Comparison of ENCODE assay signal across 7 mouse cellular contexts in genomic region chr10:44003551-44004151, GRCm38 (mm10).
DNase-seq lines count a peak whose midpoint lies in the region; ATAC-seq and TF ChIP-seq lines count a peak whose summit lies in the region.

No protein-coding gene starts in this region.

- H3K27me3 ChIP-seq in hindbrain, postnatal 0 days (ENCODE audit: insufficient read depth, low read length) = peaks cover 48% of the 10 kb centered on the region
- H3K27me3 ChIP-seq in liver, embryonic 13.5 days = peaks cover 83% of the 10 kb centered on the region
- H3K27me3 ChIP-seq in myocyte (ENCODE audit: control insufficient read depth, insufficient read depth, insufficient read length) = no peaks in the 10 kb centered on the region
- H3K27me3 ChIP-seq in testis, adult 2 months (ENCODE audit: control insufficient read depth, insufficient read depth, low read length) = peaks cover 6% of the 10 kb centered on the region

- H3K4me2 ChIP-seq in hindbrain, postnatal 0 days (ENCODE audit: low read depth, low read length) = peak overlapping the region; percentile 62
- peak overlapping the region; percentile 72 for H3K4me2 ChIP-seq in liver, embryonic 13.5 days
- H3K4me2 ChIP-seq in myocyte (ENCODE audit: low read depth) = peak overlapping the region; percentile 97

- no peak for DNase-seq in ES-E14 (ENCODE audit: low read depth, low spot score)
- DNase-seq in adrenal gland, postnatal 25 days = peak; percentile 60
- peak; percentile 58 for DNase-seq in gastrocnemius, postnatal 10 days
- DNase-seq in hindbrain, postnatal 0 days (ENCODE audit: low spot score) = peak; percentile 38
- DNase-seq in liver, embryonic 13.5 days = no peak

- no peaks in the 10 kb centered on the region for H3K36me3 ChIP-seq in ES-E14 (ENCODE audit: control insufficient read depth, insufficient read depth, low read length, poor library complexity, severe bottlenecking)
- no peaks in the 10 kb centered on the region for H3K36me3 ChIP-seq in hindbrain, postnatal 0 days (ENCODE audit: insufficient read depth, low read length)
- no peaks in the 10 kb centered on the region for H3K36me3 ChIP-seq in liver, embryonic 13.5 days
- no peaks in the 10 kb centered on the region for H3K36me3 ChIP-seq in myocyte (ENCODE audit: control insufficient read depth, insufficient read depth)
- H3K36me3 ChIP-seq in testis, adult 2 months (ENCODE audit: control insufficient read depth, insufficient read depth, low read length) = no peaks in the 10 kb centered on the region

- no peaks in the 10 kb centered on the region; a peak in 1 of 4 replicates for H3K4me1 ChIP-seq in ES-E14 (ENCODE audit: control insufficient read depth in 2 of 2, insufficient read depth in 2 of 2, low read length in 2 of 2, poor library complexity in 1 of 2)
- peaks cover 2% of the 10 kb centered on the region; the same call in 1 of the 2 replicates for H3K4me1 ChIP-seq in hindbrain, postnatal 0 days (ENCODE audit: insufficient read depth, low read length)
- H3K4me1 ChIP-seq in liver, embryonic 13.5 days (replicated peaks) = peaks cover 35% of the 10 kb centered on the region
- peaks cover 9% of the 10 kb centered on the region; the same call in 1 of the 2 replicates for H3K4me1 ChIP-seq in testis, adult 2 months (ENCODE audit: control insufficient read depth, insufficient read depth, low read length)

- H3K9me3 ChIP-seq in ES-E14 (ENCODE audit: control insufficient read depth, insufficient read depth, low read depth, low read length) = no peaks in the 10 kb centered on the region
- H3K9me3 ChIP-seq in hindbrain, postnatal 0 days (ENCODE audit: low read length) = no peaks in the 10 kb centered on the region
- no peaks in the 10 kb centered on the region for H3K9me3 ChIP-seq in liver, embryonic 13.5 days (replicated peaks)

- peak overlapping the region; percentile 40 for H3ac ChIP-seq in myocyte (ENCODE audit: control insufficient read depth, insufficient read length)

- H3K4me3 ChIP-seq in ES-E14 (ENCODE audit: insufficient read depth in 1 of 2, low read depth in 1 of 2, low read length in 2 of 2, poor library complexity in 1 of 2, severe bottlenecking in 1 of 2) = peak overlapping the region; percentile 65 to 68
- H3K4me3 ChIP-seq in hindbrain, postnatal 0 days (ENCODE audit: low read length) = peak overlapping the region; percentile 40
- peak overlapping the region; percentile 70 for H3K4me3 ChIP-seq in liver, embryonic 13.5 days (replicated peaks)
- H3K4me3 ChIP-seq in myocyte = peak overlapping the region; percentile 62
- peak overlapping the region; percentile 83 for H3K4me3 ChIP-seq in testis, adult 2 months (ENCODE audit: control insufficient read depth, low read depth, low read length)

- peak overlapping the region; percentile 55 for H3K9ac ChIP-seq in ES-E14 (ENCODE audit: insufficient read depth, low read depth, low read length, poor library complexity, severe bottlenecking)
- peak overlapping the region; percentile 25; the same call in 1 of the 2 replicates for H3K9ac ChIP-seq in hindbrain, postnatal 0 days (replicated peaks; ENCODE audit: low read length)
- peak overlapping the region; percentile 54 for H3K9ac ChIP-seq in liver, embryonic 13.5 days

- no peak overlapping the region for H3K27ac ChIP-seq in ES-E14 (ENCODE audit: insufficient read depth, low read depth, low read length, poor library complexity, severe bottlenecking)
- no peak overlapping the region for H3K27ac ChIP-seq in hindbrain, postnatal 0 days
- no peak overlapping the region for H3K27ac ChIP-seq in liver, embryonic 13.5 days
- no peak overlapping the region for H3K27ac ChIP-seq in testis, adult 2 months (ENCODE audit: control insufficient read depth, insufficient read depth, low read depth, low read length)

- WGBS in hindbrain, postnatal 0 days = under 1% methylated on average over 67 of the region's 68 CpGs
- WGBS in liver, embryonic 13.5 days (ENCODE audit: insufficient replicate concordance) = under 1% methylated on average over 68 of the region's 68 CpGs

- peaks cover 12% of the 10 kb centered on the region for H3K79me2 ChIP-seq in myocyte (ENCODE audit: control insufficient read depth, insufficient read depth)

- in situ Hi-C loops in ES-E14 (cut with MboI; ENCODE audit: low sequenced_read_pairs in 2 of 2, unreplicated experiment in 2 of 2) = no loop called here

- peak; percentile 40 for TF ChIP-seq CTCF in hindbrain, postnatal 0 days (IDR thresholded peaks at IDR 0.05; ENCODE audit: low read depth)
- TF ChIP-seq CTCF in testis, adult 2 months (IDR thresholded peaks at IDR 0.05; ENCODE audit: control insufficient read depth, insufficient read depth, insufficient replicate concordance, low read depth, low read length) = no peak

- TF ChIP-seq POLR2A in myocyte (IDR thresholded peaks at IDR 0.05; ENCODE audit: insufficient read length, low read depth) = peak; percentile 66
- TF ChIP-seq POLR2A in testis, adult 2 months (IDR thresholded peaks at IDR 0.05; ENCODE audit: control insufficient read depth, low read depth, low read length) = no peak

- no peak for ATAC-seq in hindbrain, postnatal 0 days
- ATAC-seq in liver, embryonic 13.5 days (ENCODE audit: low read depth) = no peak

TF ChIP-seq in ES-E14, 5 proteins besides CTCF, POLR2A, EP300 and RAD21:
- no peak for TF ChIP-seq HCFC1 (IDR thresholded peaks at IDR 0.05; ENCODE audit: borderline replicate concordance, insufficient read depth, low read length)
- TF ChIP-seq CHD2 (IDR thresholded peaks at IDR 0.05; ENCODE audit: low read depth, low read length) = no peak
- no peak for TF ChIP-seq MAFK (IDR thresholded peaks at IDR 0.05; ENCODE audit: insufficient read depth, low read depth, low read length)
- TF ChIP-seq ZC3H11A (IDR thresholded peaks at IDR 0.05; ENCODE audit: borderline replicate concordance, low read depth, low read length) = no peak
- no peak for TF ChIP-seq ZNF384 (IDR thresholded peaks at IDR 0.05; ENCODE audit: low read depth, low read length)

TF ChIP-seq in myocyte, 11 proteins besides CTCF, POLR2A, EP300 and RAD21:
- TF ChIP-seq POLR2AphosphoS2 (IDR thresholded peaks at IDR 0.05; ENCODE audit: insufficient read length, low read depth) (no peak), TCF12 (IDR thresholded peaks at IDR 0.05; ENCODE audit: insufficient read depth, poor library complexity, severe bottlenecking) (no peak), MAX (IDR thresholded peaks at IDR 0.05; ENCODE audit: low read depth) (no peak), MYOD1 (IDR thresholded peaks at IDR 0.05; ENCODE audit: control insufficient read depth in 1 of 3, insufficient read length in 2 of 3, low read depth in 2 of 3) (no peak), SRF (IDR thresholded peaks at IDR 0.05; ENCODE audit: control insufficient read depth, insufficient read length, low read depth) (no peak), E2F4 (IDR thresholded peaks at IDR 0.05; ENCODE audit: insufficient read depth) (no peak), TCF3 (IDR thresholded peaks at IDR 0.05; ENCODE audit: insufficient read length, low read depth) (no peak), MYOG (IDR thresholded peaks at IDR 0.05; ENCODE audit: control insufficient read depth in 1 of 3, insufficient read depth in 1 of 3, insufficient read length in 2 of 3, low read depth in 2 of 3) (peak in 1 of 3 experiments; percentile 2)
TF ChIP-seq in myocyte: peak in this region for 1.

Comparison
In these comparisons a context has a peak if more than half of its experiments do, and no peak if none do; other contexts are left out.
1. DNase-seq: peak in adrenal gland, postnatal 25 days (single experiment), gastrocnemius, postnatal 10 days (single experiment) and hindbrain, postnatal 0 days (single experiment); none in ES-E14 (single experiment) and liver, embryonic 13.5 days (single experiment).
2. Peak in every context shown above with its lines, with median percentiles within 50 percentile points of each other: H3K4me3 ChIP-seq, H3K9ac ChIP-seq and H3K4me2 ChIP-seq.